Mouse (Mus musculus): ENCODE measurements at regions not wholly inside any gene's neighbourhood (a gene's known extent, or its start where the extent isn't known, plus 50 kb on each side); places are given as distances from the start of the nearest gene placed in this dataset.

- no peak for TF ChIP-seq GATA1 (IDR thresholded peaks at IDR 0.05; ENCODE audit: borderline replicate concordance, low read length)
- TF ChIP-seq FLI1 (IDR thresholded peaks at IDR 0.05; ENCODE audit: low read length): no peak
Measured at GRCm38 (mm10) chr10:100160532-100160852, 145.1 kb downstream of the Kitl start.
